Mouse (Mus musculus) left cerebral cortex, postnatal 14 days (tissue): ENCODE results near the gene Ltbp2. TPM values are rescaled to one million over a fixed set of nuclear protein-coding genes. Genes with fewer than 3 reads are reported as not detected.

Source experiments
- DNase-seq, 2 experiments: peaks; one replicate each; pipeline ENCODE4 v3.0.0; 2021 to 2022; ENCODE audit warnings: low spot score in 2 of 2, mixed read lengths in 1 of 2
- intact Hi-C: fragments of 180-260 bp; cut with DNase I; formaldehyde crosslinking; loops from one replicate; pipeline ENCODE4 v1.15.1; 2025
- long read RNA-seq, 2 experiments: library from polyadenylated mRNA; stranded (forward); transcript quantifications; one replicate each; pipeline ENCODE4 v2.0.0; 2021
- total RNA-seq, 2 experiments: library from RNA; stranded (reverse); gene quantifications; 2 replicates each; pipeline ENCODE4 v1.2.3; 2021

Gene Ltbp2
- 1 to 10 TPM; 1.1 to 1.2 TPM for total RNA-seq
- long read RNA-seq, experiment 1, result 0 reads
- long read RNA-seq, experiment 2, result 0 reads

- intact Hi-C loops, result loop anchor here (10.0 kb wide), 2 partner anchors 92 to 158 kb away; no protein-coding TSS in a partner anchor
- peak; percentile 76 to 80 for DNase-seq
Measured at GRCm38 (mm10) chr12:84876481-84877121, at the start of gene Ltbp2. Gene Ltbp2, minus strand, starts transcription at chr12:84876532.

GRCm38 (mm10) chr12:84924324-84924723 is 48.0 kb upstream of the Ltbp2 start:
- intact Hi-C loops, result no loop called here
- DNase-seq, result peak in 1 of 2 experiments; percentile 28

- intact Hi-C loops, result no loop called here
- DNase-seq, result no peak
Measured at GRCm38 (mm10) chr12:84921881-84922419, 45.6 kb upstream of the Ltbp2 start.

GRCm38 (mm10) chr12:84918809-84919208 is 42.5 kb upstream of the Ltbp2 start:
- DNase-seq, result no peak
- intact Hi-C loops, result no loop called here

GRCm38 (mm10) chr12:84917799-84918198 is 41.5 kb upstream of the Ltbp2 start:
- intact Hi-C loops, result no loop called here
- DNase-seq, result no peak

GRCm38 (mm10) chr12:84914959-84915358 is 38.6 kb upstream of the Ltbp2 start:
- intact Hi-C loops, result no loop called here
- no peak for DNase-seq

- no peak for DNase-seq
- intact Hi-C loops, result no loop called here
Measured at GRCm38 (mm10) chr12:84912652-84913104, 36.3 kb upstream of the Ltbp2 start.

GRCm38 (mm10) chr12:84911640-84912039 is 35.3 kb upstream of the Ltbp2 start:
- DNase-seq, result no peak
- intact Hi-C loops, result no loop called here

GRCm38 (mm10) chr12:84910066-84910465 is 33.7 kb upstream of the Ltbp2 start:
- intact Hi-C loops, result no loop called here

GRCm38 (mm10) chr12:84907627-84908480 is 31.5 kb upstream of the Ltbp2 start:
- no peak for DNase-seq
- intact Hi-C loops, result no loop called here

More at GRCm38 (mm10) chr12:84910066-84910465, 33.7 kb upstream of the Ltbp2 start:
- no peak for DNase-seq

GRCm38 (mm10) chr12:84907024-84907626 is 30.8 kb upstream of the Ltbp2 start:
- intact Hi-C loops, result no loop called here
- DNase-seq, result no peak

GRCm38 (mm10) chr12:84904399-84904798 is 28.1 kb upstream of the Ltbp2 start:
- intact Hi-C loops, result no loop called here
- no peak for DNase-seq

- intact Hi-C loops, result no loop called here
- no peak for DNase-seq
Measured at GRCm38 (mm10) chr12:84900317-84900716, 24.0 kb upstream of the Ltbp2 start.

GRCm38 (mm10) chr12:84897322-84897721 is 21.0 kb upstream of the Ltbp2 start:
- intact Hi-C loops, result no loop called here

GRCm38 (mm10) chr12:84896235-84896634 is 19.9 kb upstream of the Ltbp2 start:
- intact Hi-C loops, result no loop called here
- DNase-seq, result no peak

More at GRCm38 (mm10) chr12:84897322-84897721, 21.0 kb upstream of the Ltbp2 start:
- no peak for DNase-seq

GRCm38 (mm10) chr12:84893648-84894628 is 17.6 kb upstream of the Ltbp2 start:
- intact Hi-C loops, result no loop called here
- no peak for DNase-seq

- intact Hi-C loops, result no loop called here
- no peak for DNase-seq
Measured at GRCm38 (mm10) chr12:84890289-84890688, 14.0 kb upstream of the Ltbp2 start.

- intact Hi-C loops, result no loop called here
- DNase-seq, result no peak
Measured at GRCm38 (mm10) chr12:84885107-84885876, 9.0 kb upstream of the Ltbp2 start.
